Mouse (Mus musculus): Measurements from ENCODE around the gene Bcl11b.

DNA sequence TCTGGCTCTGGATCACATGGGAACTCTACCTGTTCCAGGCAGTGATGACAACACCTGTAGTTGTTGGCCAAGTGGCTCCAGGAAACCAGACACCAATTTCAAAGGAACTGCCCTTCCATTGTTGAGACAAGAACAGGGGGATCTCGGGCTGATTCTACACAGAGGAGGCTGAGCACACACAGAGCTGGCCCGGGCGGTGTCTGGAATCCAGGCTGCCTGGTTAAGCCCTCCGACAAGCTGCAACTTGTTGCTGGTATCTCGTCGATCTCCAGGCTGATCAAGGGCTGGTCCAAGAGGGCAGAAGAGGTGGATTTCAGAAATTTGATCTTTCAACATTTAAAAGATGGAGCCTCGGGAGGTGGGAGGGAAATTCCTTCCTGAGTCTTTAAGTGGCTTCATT lies 47.6 kb upstream of the Bcl11b start:
- no peak for TF ChIP-seq POLR2A (IDR thresholded peaks at IDR 0.05; ENCODE audit: low read depth, low read length)
- TF ChIP-seq CTCF (IDR thresholded peaks at IDR 0.05; ENCODE audit: extremely low read depth, insufficient read depth, insufficient read length, insufficient replicate concordance), result no peak

Data from spleen, adult 2 months (tissue).